Mouse (Mus musculus): ENCODE data around the gene Ddb1. TPM values are rescaled to one million over a fixed set of nuclear protein-coding genes. Genes with fewer than 3 reads are reported as not detected.
"Not testable (repeated sequence)": the region's sequence is repeated elsewhere in the genome, so short reads cannot be mapped to it uniquely, and the experiment has no call there.

The Ddb1 gene
- 204 and 272 TPM in 2 replicates for polyA plus RNA-seq (2015; fragmentation: Nextera tagmentation; extraction: Ambion mirVana)

- peak within 1 kb of the TSS; percentile 99 for H3K9ac ChIP-seq
- no peaks in the 10 kb centered on the region for H3K9me3 ChIP-seq (replicated peaks)
- H3K4me2 ChIP-seq = peak within 1 kb of the TSS; percentile 76
- peak within 1 kb of the TSS; percentile 100 for H3K4me3 ChIP-seq
- peak within 1 kb of the TSS; percentile 97 for H3K27ac ChIP-seq
- ATAC-seq (replicated peaks; ENCODE audit: insufficient number of reproducible peaks, insufficient read depth, low FRiP score, low read depth) = peak; percentile 96
- peaks cover 31% of the 10 kb centered on the region for H3K36me3 ChIP-seq
- no peaks in the 10 kb centered on the region for H3K27me3 ChIP-seq
- under 1% methylated on average over 49 of the region's 49 CpGs for WGBS
- H3K4me1 ChIP-seq (replicated peaks) = peaks cover 45% of the 10 kb centered on the region
Observed at GRCm38 (mm10) chr19:10605293-10605900, at the start of gene Ddb1, which contains the start of gene Tkfc. Gene Ddb1 (plus strand): TSS chr19:10605327. Gene Tkfc (minus strand): TSS chr19:10605654.

GRCm38 (mm10) chr19:10555624-10556510 lies 49.3 kb upstream of the Ddb1 start, which contains the start of gene Tmem216:
Gene Tmem216 (minus strand): TSS chr19:10556238.
- WGBS = under 1% methylated on average over 43 of the region's 43 CpGs

DNA sequence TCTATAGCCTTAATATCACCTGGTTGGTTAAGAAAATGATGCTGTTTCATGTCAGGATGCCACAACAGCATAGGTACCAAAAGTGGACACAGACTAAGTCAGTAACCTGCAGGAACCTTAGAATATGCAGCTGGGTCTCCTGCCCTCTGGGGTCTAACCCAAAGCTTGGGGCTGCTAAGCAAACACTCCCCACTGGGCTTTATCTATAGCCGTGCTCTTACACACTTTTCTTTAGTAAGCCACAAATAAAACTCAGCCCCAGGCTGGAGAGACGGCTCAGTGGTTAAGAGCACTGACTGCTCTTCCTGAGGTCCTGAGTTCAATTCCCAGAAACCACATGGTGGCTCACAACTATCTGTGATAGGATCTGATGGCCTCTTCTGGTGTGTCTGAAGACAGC lies 48.1 kb upstream of the Ddb1 start:
- H3K4me3 ChIP-seq = no peak overlapping the region
- no peaks in the 10 kb centered on the region for H3K27me3 ChIP-seq
- H3K36me3 ChIP-seq = peaks cover 5% of the 10 kb centered on the region; the same call in 1 of the 2 replicates
- no peaks in the 10 kb centered on the region for H3K9me3 ChIP-seq (replicated peaks)
- peaks cover 21% of the 10 kb centered on the region for H3K4me1 ChIP-seq (replicated peaks)
- H3K9ac ChIP-seq = no peak overlapping the region
- H3K27ac ChIP-seq = no peak overlapping the region
- WGBS = 70% methylated on average over 2 of the region's 2 CpGs
- H3K4me2 ChIP-seq = no peak overlapping the region
- ATAC-seq (replicated peaks; ENCODE audit: insufficient number of reproducible peaks, insufficient read depth, low FRiP score, low read depth) = no peak

More at GRCm38 (mm10) chr19:10555624-10556510, 49.3 kb upstream of the Ddb1 start, which contains the start of gene Tmem216:
- no peaks in the 10 kb centered on the region for H3K27me3 ChIP-seq
- H3K4me1 ChIP-seq (replicated peaks) = peaks cover 13% of the 10 kb centered on the region
- H3K36me3 ChIP-seq = peaks cover 14% of the 10 kb centered on the region
- peak within 1 kb of the TSS; percentile 67 for H3K4me3 ChIP-seq
- H3K9me3 ChIP-seq (replicated peaks) = no peaks in the 10 kb centered on the region
- H3K27ac ChIP-seq = peak within 1 kb of the TSS; percentile 74
- H3K4me2 ChIP-seq = peak within 1 kb of the TSS; percentile 72
- peak; percentile 95 for ATAC-seq (replicated peaks; ENCODE audit: insufficient number of reproducible peaks, insufficient read depth, low FRiP score, low read depth)
- H3K9ac ChIP-seq = peak within 1 kb of the TSS; percentile 64

DNA sequence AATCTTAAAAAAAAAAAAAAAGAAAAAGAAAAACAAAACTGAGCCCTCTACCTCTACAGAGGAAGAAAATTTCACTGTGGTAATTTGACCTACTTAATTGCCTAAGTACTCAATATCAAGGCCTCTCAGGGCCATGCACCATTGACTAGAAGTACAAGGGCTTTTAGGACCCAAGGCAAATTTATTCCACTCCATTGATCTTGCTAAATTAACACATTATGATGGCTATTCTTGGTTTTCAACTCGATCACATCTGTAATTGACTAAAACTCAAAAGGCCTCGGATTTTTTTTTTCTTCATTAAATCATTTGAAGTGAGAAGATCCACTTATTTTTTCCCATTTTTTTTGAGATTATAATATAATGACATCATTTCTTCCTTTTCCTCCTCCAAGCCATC lies 47.7 kb upstream of the Ddb1 start:
- no peak overlapping the region for H3K4me3 ChIP-seq
- H3K36me3 ChIP-seq = peaks cover 3% of the 10 kb centered on the region; the same call in 1 of the 2 replicates
- no peak overlapping the region for H3K27ac ChIP-seq
- WGBS = 77% methylated on average over 2 of the region's 2 CpGs
- no peaks in the 10 kb centered on the region for H3K27me3 ChIP-seq
- H3K4me2 ChIP-seq = no peak overlapping the region
- peaks cover 25% of the 10 kb centered on the region for H3K4me1 ChIP-seq (replicated peaks)
- H3K9ac ChIP-seq = no peak overlapping the region
- H3K9me3 ChIP-seq (replicated peaks) = no peaks in the 10 kb centered on the region
- no peak for ATAC-seq (replicated peaks; ENCODE audit: insufficient number of reproducible peaks, insufficient read depth, low FRiP score, low read depth)

DNA sequence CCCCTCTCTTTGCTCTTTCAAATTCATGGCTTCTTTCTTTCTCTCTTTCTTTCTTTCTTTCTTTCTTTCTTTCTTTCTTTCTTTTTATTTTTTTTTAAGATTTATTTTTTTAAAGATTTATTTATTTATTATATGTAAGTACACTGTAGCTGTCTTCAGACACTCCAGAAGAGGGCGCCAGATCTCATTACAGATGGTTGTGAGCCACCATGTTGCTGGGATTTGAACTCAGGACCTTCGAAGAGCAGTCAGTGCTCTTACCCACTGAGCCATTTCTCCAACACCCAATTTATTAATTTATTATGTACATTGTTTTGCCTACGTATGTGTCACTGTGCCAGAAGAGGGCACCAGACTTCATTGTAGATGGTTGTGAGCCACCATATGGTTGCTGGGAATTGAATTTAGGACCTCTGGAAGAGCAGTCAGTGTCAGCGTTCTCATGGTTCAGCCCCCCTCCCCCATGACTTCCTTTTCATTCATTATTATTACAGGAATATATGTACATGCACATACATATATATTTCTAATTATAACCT lies 47.2 kb upstream of the Ddb1 start:
- H3K4me2 ChIP-seq; H3K4me3 ChIP-seq; H3K9ac ChIP-seq; H3K9me3 ChIP-seq (replicated peaks); H3K27me3 ChIP-seq; H3K27ac ChIP-seq; H3K36me3 ChIP-seq; ATAC-seq (replicated peaks; ENCODE audit: insufficient number of reproducible peaks, insufficient read depth, low FRiP score, low read depth): not testable (repeated sequence)
- peaks cover 25% of the 10 kb centered on the region for H3K4me1 ChIP-seq (replicated peaks)
- WGBS = 76% methylated on average over 4 of the region's 4 CpGs

- Histone ChIP-seq H3K36me3 (no peaks in the 10 kb centered on the region), H3K4me2 (no peak overlapping the region), H3K9ac (no peak overlapping the region), H3K9me3 (replicated peaks) (no peaks in the 10 kb centered on the region), H3K4me3 (no peak overlapping the region), H3K27ac (no peak overlapping the region), H3K4me1 (replicated peaks) (peaks cover 21% of the 10 kb centered on the region), H3K27me3 (no peaks in the 10 kb centered on the region)
- WGBS = 36% methylated on average over 5 of the region's 5 CpGs
- no peak for ATAC-seq (replicated peaks; ENCODE audit: insufficient number of reproducible peaks, insufficient read depth, low FRiP score, low read depth)
Observed at GRCm38 (mm10) chr19:10560108-10560507, 45.0 kb upstream of the Ddb1 start.

DNA sequence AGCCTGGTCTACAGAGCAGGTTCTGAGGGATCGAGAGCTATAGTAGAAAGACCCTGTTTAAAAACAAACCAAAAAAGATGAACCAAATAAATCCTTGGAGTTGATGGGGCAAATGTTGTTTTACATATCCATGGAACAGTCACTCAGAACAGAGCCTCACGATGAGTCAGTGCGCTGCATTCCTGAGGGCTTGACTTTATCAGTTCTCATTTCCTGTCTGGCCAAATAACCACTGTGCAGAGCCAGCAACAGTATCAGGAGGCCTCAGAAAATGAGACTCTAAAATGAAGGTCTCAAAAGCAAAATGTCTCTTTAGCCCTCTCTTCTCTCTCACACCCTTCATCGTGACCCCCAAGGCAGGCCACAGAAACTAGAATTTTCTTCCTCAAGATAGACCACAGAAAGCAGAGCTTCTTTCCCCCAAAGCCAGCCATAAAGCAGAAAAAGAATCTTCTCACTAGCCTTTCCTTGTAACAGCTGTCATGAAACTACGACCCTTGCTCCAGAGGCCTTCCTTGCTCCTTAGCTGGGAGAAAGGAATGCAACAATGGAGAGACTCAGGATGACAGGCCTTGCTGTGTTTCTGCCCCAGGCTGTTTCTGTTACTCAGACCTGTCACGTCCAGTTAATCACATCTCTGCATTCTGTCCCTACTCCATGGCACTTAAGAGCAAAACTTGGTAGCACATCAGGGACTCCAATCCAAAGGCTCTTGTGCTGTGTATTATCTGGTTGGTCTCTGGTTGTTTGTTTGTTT lies 43.4 kb upstream of the Ddb1 start:
- Histone ChIP-seq H3K4me1 (replicated peaks) (peaks cover 12% of the 10 kb centered on the region), H3K4me3 (no peak overlapping the region), H3K4me2 (no peak overlapping the region), H3K9me3 (replicated peaks) (no peaks in the 10 kb centered on the region), H3K27me3 (no peaks in the 10 kb centered on the region), H3K27ac (peak overlapping the region; percentile 90), H3K36me3 (no peaks in the 10 kb centered on the region), H3K9ac (no peak overlapping the region)
- WGBS = 31% methylated on average over 6 of the region's 6 CpGs
- ATAC-seq (replicated peaks; ENCODE audit: insufficient number of reproducible peaks, insufficient read depth, low FRiP score, low read depth) = peak; percentile 88

DNA sequence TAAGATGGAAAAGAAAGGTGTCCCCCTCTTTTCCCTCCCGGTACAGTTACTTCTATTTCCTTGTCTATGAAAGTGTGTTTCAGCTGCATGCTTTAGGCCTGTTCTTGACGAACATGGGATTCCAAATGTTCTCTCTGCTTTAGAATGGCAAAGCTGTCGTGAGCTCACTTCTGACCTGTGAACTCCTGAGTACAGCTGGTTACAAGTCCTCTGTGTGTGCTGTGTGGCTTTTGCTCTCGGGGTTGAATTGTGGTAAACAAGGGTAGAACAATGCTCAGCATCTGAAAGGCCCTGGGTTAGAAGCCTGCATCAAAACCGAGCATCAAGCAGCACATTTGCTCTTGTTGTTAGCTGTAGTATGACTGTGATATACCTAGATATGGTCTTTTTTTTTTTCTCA lies 42.8 kb upstream of the Ddb1 start:
- H3K4me2 ChIP-seq = no peak overlapping the region

DNA sequence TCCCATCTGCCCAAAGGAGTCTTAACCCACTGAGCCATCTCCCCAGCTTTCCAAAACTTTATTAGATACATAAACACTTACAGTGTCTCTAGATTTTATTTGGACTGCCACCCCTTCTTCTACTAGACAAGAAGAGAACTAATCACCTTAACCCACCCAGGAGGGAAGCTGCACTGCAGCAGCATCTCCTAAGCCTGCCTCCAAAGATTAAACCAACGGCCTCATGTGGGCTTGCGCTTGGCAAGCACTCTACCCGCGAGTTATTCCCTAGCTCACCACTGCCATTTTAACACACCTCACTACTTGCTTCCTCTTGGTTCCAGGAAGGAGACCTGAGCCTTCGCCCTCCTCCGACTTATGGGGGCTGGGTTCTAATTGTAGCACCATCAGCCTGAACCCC lies 40.8 kb upstream of the Ddb1 start:
- H3K36me3 ChIP-seq = no peaks in the 10 kb centered on the region
- no peaks in the 10 kb centered on the region for H3K9me3 ChIP-seq (replicated peaks)
- H3K27me3 ChIP-seq = no peaks in the 10 kb centered on the region
- no peak overlapping the region for H3K4me2 ChIP-seq
- ATAC-seq (replicated peaks; ENCODE audit: insufficient number of reproducible peaks, insufficient read depth, low FRiP score, low read depth) = no peak
- H3K9ac ChIP-seq = no peak overlapping the region
- WGBS = 78% methylated on average over 6 of the region's 6 CpGs
- peaks cover 12% of the 10 kb centered on the region for H3K4me1 ChIP-seq (replicated peaks)
- no peak overlapping the region for H3K4me3 ChIP-seq
- no peak overlapping the region for H3K27ac ChIP-seq

More for the DNA sequence above, 42.8 kb upstream of the Ddb1 start:
- no peak for ATAC-seq (replicated peaks; ENCODE audit: insufficient number of reproducible peaks, insufficient read depth, low FRiP score, low read depth)
- Histone ChIP-seq H3K27ac (peak overlapping the region; percentile 90), H3K4me1 (replicated peaks) (peaks cover 12% of the 10 kb centered on the region), H3K9ac (no peak overlapping the region), H3K27me3 (no peaks in the 10 kb centered on the region), H3K36me3 (no peaks in the 10 kb centered on the region), H3K9me3 (replicated peaks) (no peaks in the 10 kb centered on the region), H3K4me3 (no peak overlapping the region)
- 55% methylated on average over 5 of the region's 5 CpGs for WGBS

GRCm38 (mm10) chr19:10565217-10565616 lies 39.9 kb upstream of the Ddb1 start:
- Histone ChIP-seq H3K27me3 (no peaks in the 10 kb centered on the region), H3K36me3 (0 out of 2 replicates have a peak, but pooled peaks cover 7% of the 10 kb centered on the region), H3K9me3 (replicated peaks) (no peaks in the 10 kb centered on the region), H3K4me2 (no peak overlapping the region), H3K4me3 (no peak overlapping the region), H3K9ac (no peak overlapping the region), H3K4me1 (replicated peaks) (peaks cover 12% of the 10 kb centered on the region), H3K27ac (peak overlapping the region; percentile 25; the same call in 1 of the 2 replicates)
- WGBS = 57% methylated on average over 4 of the region's 4 CpGs
- ATAC-seq (replicated peaks; ENCODE audit: insufficient number of reproducible peaks, insufficient read depth, low FRiP score, low read depth) = no peak

DNA sequence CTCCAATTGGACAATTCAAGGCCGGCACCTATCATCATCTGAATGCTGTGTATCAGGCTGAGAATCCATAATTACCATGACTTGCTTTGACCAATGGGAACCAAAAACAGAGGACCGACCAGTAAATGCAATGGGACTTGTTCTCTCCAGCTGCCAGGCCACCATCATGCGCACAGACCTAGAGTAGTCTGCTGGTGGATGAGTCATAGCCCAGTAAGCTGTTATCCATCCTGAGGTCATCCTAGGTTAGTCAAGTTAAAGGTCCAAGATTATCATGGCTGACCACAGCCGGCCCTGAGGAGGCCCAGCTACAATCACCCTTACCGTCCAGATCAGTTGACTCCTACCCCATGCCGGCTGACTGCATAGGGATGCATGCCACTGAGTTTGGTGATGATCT lies 35.5 kb upstream of the Ddb1 start:
- Histone ChIP-seq H3K27ac (no peak overlapping the region), H3K4me2 (no peak overlapping the region), H3K4me1 (replicated peaks) (no peaks in the 10 kb centered on the region), H3K4me3 (no peak overlapping the region), H3K9ac (no peak overlapping the region), H3K9me3 (replicated peaks) (no peaks in the 10 kb centered on the region), H3K36me3 (peaks cover 43% of the 10 kb centered on the region), H3K27me3 (no peaks in the 10 kb centered on the region)
- WGBS = 90% methylated on average over 6 of the region's 6 CpGs
- no peak for ATAC-seq (replicated peaks; ENCODE audit: insufficient number of reproducible peaks, insufficient read depth, low FRiP score, low read depth)

Data from heart, embryonic 15.5 days (tissue).